22 mouse cellular contexts compared by ENCODE assay signal in the genomic region with DNA sequence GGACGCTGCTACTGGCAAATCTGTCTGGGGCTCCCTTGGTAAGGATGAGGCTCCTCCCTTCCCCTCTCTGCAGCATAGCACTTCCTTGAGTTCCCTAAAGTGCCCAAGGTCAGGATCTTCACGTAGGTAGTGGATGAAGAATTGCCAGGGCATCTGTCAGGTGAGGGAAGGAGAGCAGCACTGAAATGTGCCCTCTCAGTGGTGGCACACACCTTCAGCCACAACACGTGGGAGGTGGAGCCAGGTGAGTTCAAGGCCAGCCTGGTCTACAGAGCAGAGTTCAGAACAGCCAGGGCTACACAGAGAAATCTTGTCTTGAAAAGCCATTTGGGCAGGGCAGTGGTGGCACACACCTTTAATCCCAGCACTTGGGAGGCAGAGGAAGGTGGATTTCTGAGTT. TPM values are rescaled to one million over a fixed set of nuclear protein-coding genes. Genes with fewer than 3 reads are reported as not detected.
A peak's percentile ranks its signal among the peaks of the same experiment; 100 is the strongest.
DNase-seq lines count a peak whose midpoint lies in the region; ATAC-seq and TF ChIP-seq lines count a peak whose summit lies in the region.
"Had no signal": no experiment of that assay in that cellular context is flagged by ENCODE, and none has a peak within 500 bp of the region (broad histone marks: within the 10 kb centered on the region; RNA-seq: fewer than 3 reads in every experiment).

No protein-coding gene starts in this region.

- WGBS in embryonic facial prominence, embryonic 13.5 days = 83% methylated on average over 3 of the region's 3 CpGs
- WGBS in embryonic facial prominence, embryonic 10.5 days = 78% methylated on average over 3 of the region's 3 CpGs
- WGBS in heart, embryonic 10.5 days = 74% methylated on average over 3 of the region's 3 CpGs
- WGBS in liver, adult 2 months = 23% methylated on average over 3 of the region's 3 CpGs
- WGBS in liver, embryonic 12.5 days (ENCODE audit: insufficient replicate concordance) = 71% methylated on average over 3 of the region's 3 CpGs
- WGBS in midbrain, embryonic 11.5 days = 83% methylated on average over 3 of the region's 3 CpGs
- WGBS in midbrain, embryonic 14.5 days = 85% methylated on average over 3 of the region's 3 CpGs

- H3K27ac ChIP-seq in embryonic facial prominence, embryonic 13.5 days = no peak overlapping the region
- H3K27ac ChIP-seq in embryonic facial prominence, embryonic 10.5 days (replicated peaks) = no peak overlapping the region
- no peak overlapping the region for H3K27ac ChIP-seq in heart, embryonic 10.5 days
- H3K27ac ChIP-seq in liver, adult 2 months (replicated peaks; ENCODE audit: insufficient read depth, low read depth, low read length) = peak overlapping the region; percentile 9
- H3K27ac ChIP-seq in liver, embryonic 12.5 days = no peak overlapping the region
- H3K27ac ChIP-seq in midbrain, embryonic 11.5 days (ENCODE audit: low read depth, low read length) = no peak overlapping the region
- H3K27ac ChIP-seq in midbrain, embryonic 14.5 days (replicated peaks; ENCODE audit: low read depth, low read length) = no peak overlapping the region

- 0 out of 2 replicates have a peak overlapping the region, but pooled peaks have one; percentile 0 for H3K9ac ChIP-seq in embryonic facial prominence, embryonic 13.5 days
- no peak overlapping the region for H3K9ac ChIP-seq in liver, adult 2 months (ENCODE audit: low read depth, low read length)
- no peak overlapping the region for H3K9ac ChIP-seq in liver, embryonic 12.5 days
- no peak overlapping the region for H3K9ac ChIP-seq in midbrain, embryonic 11.5 days (ENCODE audit: low read length)
- no peak overlapping the region for H3K9ac ChIP-seq in midbrain, embryonic 14.5 days (replicated peaks; ENCODE audit: low read length)

- no peak for TF ChIP-seq CTCF in liver, adult 2 months (IDR thresholded peaks at IDR 0.05; ENCODE audit: low read depth, low read length)

- ATAC-seq in embryonic facial prominence, embryonic 13.5 days (ENCODE audit: insufficient number of reproducible peaks, insufficient read depth, low FRiP score, low TSS enrichment, low read depth) = no peak
- ATAC-seq in liver, embryonic 12.5 days = no peak
- no peak for ATAC-seq in midbrain, embryonic 11.5 days (ENCODE audit: low FRiP score)
- ATAC-seq in midbrain, embryonic 14.5 days (ENCODE audit: low FRiP score, low TSS enrichment) = no peak
- ATAC-seq: activated CD4-positive, CD25-positive, alpha-beta regulatory T cell, adult 4 months; CD4-positive, CD25-positive, alpha-beta regulatory T cell, adult 4 months; Patski had no signal

- no peaks in the 10 kb centered on the region for H3K27me3 ChIP-seq in embryonic facial prominence, embryonic 13.5 days
- no peaks in the 10 kb centered on the region for H3K27me3 ChIP-seq in embryonic facial prominence, embryonic 10.5 days (replicated peaks; ENCODE audit: low read depth, poor library complexity, severe bottlenecking)
- no peaks in the 10 kb centered on the region for H3K27me3 ChIP-seq in heart, embryonic 10.5 days (ENCODE audit: insufficient read depth, poor library complexity, severe bottlenecking)
- no peaks in the 10 kb centered on the region for H3K27me3 ChIP-seq in liver, adult 2 months (ENCODE audit: control insufficient read depth, insufficient read depth, low read length)
- H3K27me3 ChIP-seq in liver, embryonic 12.5 days (replicated peaks) = no peaks in the 10 kb centered on the region
- H3K27me3 ChIP-seq in midbrain, embryonic 11.5 days (ENCODE audit: control insufficient read depth, insufficient read depth, low read length) = no peaks in the 10 kb centered on the region
- H3K27me3 ChIP-seq in midbrain, embryonic 14.5 days (ENCODE audit: control insufficient read depth, insufficient read depth, low read length) = no peaks in the 10 kb centered on the region
- H3K27me3 ChIP-seq: CH12.LX, Patski had no signal

- no peak for DNase-seq in embryonic facial prominence, embryonic 10.5 days (ENCODE audit: low spot score)
- peak; percentile 85 for DNase-seq in heart, adult 11 months
- DNase-seq in heart, embryonic 10.5 days (ENCODE audit: low spot score) = no peak
- peak; percentile 79 for DNase-seq in liver, adult 2 months (ENCODE audit: extremely low read depth, low read depth, low spot score)
- DNase-seq in midbrain, embryonic 11.5 days (ENCODE audit: low spot score, missing footprints) = peak; percentile 79
- no peak for DNase-seq in midbrain, embryonic 14.5 days
- DNase-seq: adrenal gland, adult 2 months; adrenal gland, adult 8-10 months; adrenal gland, postnatal 10 days; adrenal gland, postnatal 14 days; adrenal gland, postnatal 25 days; adrenal gland, postnatal 36 days; B cell, adult 2 months; cerebellum, adult 11 months; cerebellum, adult 11-12 months had no signal

- H3K4me3 ChIP-seq in embryonic facial prominence, embryonic 13.5 days = no peak overlapping the region
- H3K4me3 ChIP-seq in embryonic facial prominence, embryonic 10.5 days = no peak overlapping the region
- H3K4me3 ChIP-seq in heart, embryonic 10.5 days = no peak overlapping the region
- H3K4me3 ChIP-seq in liver, adult 2 months (ENCODE audit: insufficient read depth, low read depth, low read length) = no peak overlapping the region
- no peak overlapping the region for H3K4me3 ChIP-seq in liver, embryonic 12.5 days
- H3K4me3 ChIP-seq in midbrain, embryonic 11.5 days (ENCODE audit: low read depth, low read length) = no peak overlapping the region
- H3K4me3 ChIP-seq in midbrain, embryonic 14.5 days (replicated peaks; ENCODE audit: low read depth, low read length) = no peak overlapping the region

- H3K4me2 ChIP-seq in embryonic facial prominence, embryonic 13.5 days = no peak overlapping the region
- no peak overlapping the region for H3K4me2 ChIP-seq in liver, embryonic 12.5 days
- H3K4me2 ChIP-seq in midbrain, embryonic 11.5 days = no peak overlapping the region
- no peak overlapping the region for H3K4me2 ChIP-seq in midbrain, embryonic 14.5 days (ENCODE audit: low read length)

- peaks cover 58% of the 10 kb centered on the region for H3K36me3 ChIP-seq in embryonic facial prominence, embryonic 13.5 days
- peaks cover 70% of the 10 kb centered on the region for H3K36me3 ChIP-seq in embryonic facial prominence, embryonic 10.5 days (replicated peaks)
- H3K36me3 ChIP-seq in heart, embryonic 10.5 days = peaks cover 64% of the 10 kb centered on the region
- peaks cover 46% of the 10 kb centered on the region for H3K36me3 ChIP-seq in liver, adult 2 months (ENCODE audit: control insufficient read depth, insufficient read depth, low read length)
- H3K36me3 ChIP-seq in liver, embryonic 12.5 days = peaks cover 60% of the 10 kb centered on the region
- peaks cover 2% of the 10 kb centered on the region; the same call in 1 of the 2 replicates for H3K36me3 ChIP-seq in midbrain, embryonic 11.5 days (ENCODE audit: control insufficient read depth, insufficient read depth, low read length)
- peaks cover 54% of the 10 kb centered on the region for H3K36me3 ChIP-seq in midbrain, embryonic 14.5 days (ENCODE audit: control insufficient read depth, insufficient read depth, low read length)

- 0 out of 2 replicates have a peak, but pooled peaks have one; percentile 33 for TF ChIP-seq POLR2A in liver, adult 2 months (IDR thresholded peaks at IDR 0.05; ENCODE audit: extremely low read depth, insufficient read depth, low read length)

- H3K4me1 ChIP-seq in embryonic facial prominence, embryonic 13.5 days = peaks cover 18% of the 10 kb centered on the region
- H3K4me1 ChIP-seq in embryonic facial prominence, embryonic 10.5 days = peaks cover 24% of the 10 kb centered on the region
- H3K4me1 ChIP-seq in heart, embryonic 10.5 days = peaks cover 13% of the 10 kb centered on the region
- H3K4me1 ChIP-seq in liver, adult 2 months (ENCODE audit: control insufficient read depth, insufficient read depth, low read length) = peaks cover 48% of the 10 kb centered on the region
- peaks cover 17% of the 10 kb centered on the region for H3K4me1 ChIP-seq in liver, embryonic 12.5 days
- H3K4me1 ChIP-seq in midbrain, embryonic 11.5 days (ENCODE audit: control insufficient read depth, insufficient read depth, low read length) = peaks cover 10% of the 10 kb centered on the region
- peaks cover 7% of the 10 kb centered on the region for H3K4me1 ChIP-seq in midbrain, embryonic 14.5 days (ENCODE audit: control insufficient read depth, insufficient read depth, low read length)

- H3K9me3 ChIP-seq in embryonic facial prominence, embryonic 13.5 days = no peaks in the 10 kb centered on the region
- H3K9me3 ChIP-seq in embryonic facial prominence, embryonic 10.5 days = no peaks in the 10 kb centered on the region
- H3K9me3 ChIP-seq in heart, embryonic 10.5 days = no peaks in the 10 kb centered on the region
- H3K9me3 ChIP-seq in liver, embryonic 12.5 days (replicated peaks) = no peaks in the 10 kb centered on the region
- H3K9me3 ChIP-seq in midbrain, embryonic 11.5 days (ENCODE audit: control insufficient read depth, low read length) = no peaks in the 10 kb centered on the region
- no peaks in the 10 kb centered on the region for H3K9me3 ChIP-seq in midbrain, embryonic 14.5 days (ENCODE audit: control insufficient read depth, low read length)
- H3K9me3 ChIP-seq: G1E had no signal

- H3K79me2 ChIP-seq in liver, adult 2 months (ENCODE audit: control insufficient read depth, insufficient read depth, low read length) = no peaks in the 10 kb centered on the region

RNA-seq across cellular contexts. Expression of a gene that starts 4.6 kb away (rescaled TPM):
- 119 and 126 TPM in 2 replicates for polyA plus RNA-seq in embryonic facial prominence, embryonic 13.5 days (2015; fragmentation: Nextera tagmentation; extraction: Ambion mirVana)
- 129 and 144 TPM in 2 replicates for polyA plus RNA-seq in embryonic facial prominence, embryonic 10.5 days (2016; fragmentation: Nextera tagmentation; extraction: Ambion mirVana)
- 89.6 and 104 TPM in 2 replicates for polyA plus RNA-seq in heart, embryonic 10.5 days (2016; fragmentation: Nextera tagmentation; extraction: Ambion mirVana)
- total RNA-seq in liver, adult 2 months (2014; rRNA removed) = 21.9 and 22.0 TPM in 2 replicates
- polyA plus RNA-seq in liver, adult 2 months (2012; rRNA removed) = 14.9 and 17.1 TPM in 2 replicates
- 69.3 and 72.0 TPM in 2 replicates for polyA plus RNA-seq in liver, embryonic 12.5 days (2016; fragmentation: Nextera tagmentation; extraction: Ambion mirVana)
- 117 and 125 TPM in 2 replicates for polyA plus RNA-seq in midbrain, embryonic 11.5 days (2014; fragmentation: Nextera tagmentation; extraction: Ambion mirVana)
- 75.5 and 85.3 TPM in 2 replicates for polyA plus RNA-seq in midbrain, embryonic 14.5 days (2014; fragmentation: Nextera tagmentation; extraction: Ambion mirVana)

RNA-seq across cellular contexts. Expression of a gene that starts 4.8 kb away (rescaled TPM):
- polyA plus RNA-seq in embryonic facial prominence, embryonic 13.5 days (2015; fragmentation: Nextera tagmentation; extraction: Ambion mirVana) = 52.2 and 55.6 TPM in 2 replicates
- 57.1 and 57.3 TPM in 2 replicates for polyA plus RNA-seq in embryonic facial prominence, embryonic 10.5 days (2016; fragmentation: Nextera tagmentation; extraction: Ambion mirVana)
- 39.9 and 43.6 TPM in 2 replicates for polyA plus RNA-seq in heart, embryonic 10.5 days (2016; fragmentation: Nextera tagmentation; extraction: Ambion mirVana)
- total RNA-seq in liver, adult 2 months (2014; rRNA removed) = 32.0 and 39.4 TPM in 2 replicates
- 51.1 and 61.7 TPM in 2 replicates for polyA plus RNA-seq in liver, adult 2 months (2012; rRNA removed)
- polyA plus RNA-seq in liver, embryonic 12.5 days (2016; fragmentation: Nextera tagmentation; extraction: Ambion mirVana) = 34.0 and 39.5 TPM in 2 replicates
- polyA plus RNA-seq in midbrain, embryonic 11.5 days (2014; fragmentation: Nextera tagmentation; extraction: Ambion mirVana) = 30.7 and 36.2 TPM in 2 replicates
- polyA plus RNA-seq in midbrain, embryonic 14.5 days (2014; fragmentation: Nextera tagmentation; extraction: Ambion mirVana) = 47.7 and 55.5 TPM in 2 replicates

RNA-seq across cellular contexts. Expression of a gene that starts 7.6 kb away (rescaled TPM):
- 1.6 and 5.7 TPM in 2 replicates for polyA plus RNA-seq in embryonic facial prominence, embryonic 13.5 days (2015; fragmentation: Nextera tagmentation; extraction: Ambion mirVana)
- polyA plus RNA-seq in embryonic facial prominence, embryonic 10.5 days (2016; fragmentation: Nextera tagmentation; extraction: Ambion mirVana) = 2.1 and 2.6 TPM in 2 replicates
- polyA plus RNA-seq in heart, embryonic 10.5 days (2016; fragmentation: Nextera tagmentation; extraction: Ambion mirVana) = 1.3 and 11.4 TPM in 2 replicates
- 1,474 and 1,577 TPM in 2 replicates for total RNA-seq in liver, adult 2 months (2014; rRNA removed)
- polyA plus RNA-seq in liver, adult 2 months (2012; rRNA removed) = 709 and 764 TPM in 2 replicates
- polyA plus RNA-seq in liver, embryonic 12.5 days (2016; fragmentation: Nextera tagmentation; extraction: Ambion mirVana) = 83.5 and 85.0 TPM in 2 replicates
- polyA plus RNA-seq in midbrain, embryonic 11.5 days (2014; fragmentation: Nextera tagmentation; extraction: Ambion mirVana) = 1.6 and 1.9 TPM in 2 replicates
- 1.8 and 3.0 TPM in 2 replicates for polyA plus RNA-seq in midbrain, embryonic 14.5 days (2014; fragmentation: Nextera tagmentation; extraction: Ambion mirVana)
- total RNA-seq: G1E had no signal
- polyA plus RNA-seq: G1E had no signal

RNA-seq across cellular contexts. Expression of a gene that starts 17.9 kb away (rescaled TPM):
- polyA plus RNA-seq in embryonic facial prominence, embryonic 13.5 days (2015; fragmentation: Nextera tagmentation; extraction: Ambion mirVana) = 66.3 and 75.1 TPM in 2 replicates
- polyA plus RNA-seq in embryonic facial prominence, embryonic 10.5 days (2016; fragmentation: Nextera tagmentation; extraction: Ambion mirVana) = 78.1 and 88.8 TPM in 2 replicates
- 48.1 and 62.2 TPM in 2 replicates for polyA plus RNA-seq in heart, embryonic 10.5 days (2016; fragmentation: Nextera tagmentation; extraction: Ambion mirVana)
- 9.7 and 12.8 TPM in 2 replicates for total RNA-seq in liver, adult 2 months (2014; rRNA removed)
- polyA plus RNA-seq in liver, adult 2 months (2012; rRNA removed) = 26.3 and 36.6 TPM in 2 replicates
- polyA plus RNA-seq in liver, embryonic 12.5 days (2016; fragmentation: Nextera tagmentation; extraction: Ambion mirVana) = 37.0 and 38.8 TPM in 2 replicates
- 60.7 and 64.8 TPM in 2 replicates for polyA plus RNA-seq in midbrain, embryonic 11.5 days (2014; fragmentation: Nextera tagmentation; extraction: Ambion mirVana)
- polyA plus RNA-seq in midbrain, embryonic 14.5 days (2014; fragmentation: Nextera tagmentation; extraction: Ambion mirVana) = 66.6 and 68.6 TPM in 2 replicates

RNA-seq across cellular contexts. Expression of a gene that starts 18.0 kb away (rescaled TPM):
- polyA plus RNA-seq in embryonic facial prominence, embryonic 13.5 days (2015; fragmentation: Nextera tagmentation; extraction: Ambion mirVana) = 25.4 and 29.4 TPM in 2 replicates
- 24.6 and 26.4 TPM in 2 replicates for polyA plus RNA-seq in embryonic facial prominence, embryonic 10.5 days (2016; fragmentation: Nextera tagmentation; extraction: Ambion mirVana)
- 22.3 and 22.8 TPM in 2 replicates for polyA plus RNA-seq in heart, embryonic 10.5 days (2016; fragmentation: Nextera tagmentation; extraction: Ambion mirVana)
- 7.6 and 7.9 TPM in 2 replicates for total RNA-seq in liver, adult 2 months (2014; rRNA removed)
- polyA plus RNA-seq in liver, adult 2 months (2012; rRNA removed) = 16.6 and 19.8 TPM in 2 replicates
- polyA plus RNA-seq in liver, embryonic 12.5 days (2016; fragmentation: Nextera tagmentation; extraction: Ambion mirVana) = 18.0 and 18.6 TPM in 2 replicates
- 20.2 and 21.5 TPM in 2 replicates for polyA plus RNA-seq in midbrain, embryonic 11.5 days (2014; fragmentation: Nextera tagmentation; extraction: Ambion mirVana)
- polyA plus RNA-seq in midbrain, embryonic 14.5 days (2014; fragmentation: Nextera tagmentation; extraction: Ambion mirVana) = 32.1 and 39.3 TPM in 2 replicates

Comparison
In these comparisons a context has a peak if more than half of its experiments do, and no peak if none do; other contexts are left out.
1. DNase-seq: peak in heart, adult 11 months (single experiment), liver, adult 2 months (single experiment) and midbrain, embryonic 11.5 days (single experiment); none in embryonic facial prominence, embryonic 10.5 days (single experiment), heart, embryonic 10.5 days (single experiment) and midbrain, embryonic 14.5 days (single experiment).